Mouse (Mus musculus) layer of hippocampus, adult 2 months (tissue): Measurements from ENCODE around the gene Fundc1. TPM values are rescaled to one million over a fixed set of nuclear protein-coding genes. Genes with fewer than 3 reads are reported as not detected.
A peak's percentile ranks its signal among the peaks of the same experiment; 100 is the strongest.
"Not testable (repeated sequence)": the region's sequence is repeated elsewhere in the genome, so short reads cannot be mapped to it uniquely, and the experiment has no call there.

Experiments
- DNase-seq, 2 experiments: peaks; one replicate each; pipeline ENCODE4 v3.0.0; 2022; ENCODE audit warnings: low spot score in 2 of 2
- H3K27ac ChIP-seq: fragments of 200-600 bp; 2 replicates; pipeline ENCODE4 v1.8.1; 2022
- H3K4me3 ChIP-seq: fragments of 200-600 bp; 2 replicates; pipeline ENCODE4 v1.8.1; 2022; ENCODE audit warnings: mild to moderate bottlenecking
- CTCF ChIP-seq: fragments of 200-600 bp; conservative IDR thresholded peaks from 2 replicates; pipeline ENCODE4 v1.8.1; 2022; ENCODE audit warnings: antibody characterized with exemption, mild to moderate bottlenecking, moderate library complexity
- long read RNA-seq, 2 experiments: library from polyadenylated mRNA; stranded (forward); transcript quantifications; one replicate each; pipeline ENCODE4 v2.0.0; 2021; ENCODE audit warnings: borderline mapping rate in 2 of 2
- total RNA-seq, 2 experiments: library from RNA; stranded (reverse); gene quantifications; 2 replicates each; pipeline ENCODE4 v1.2.3; 2021

The Fundc1 gene
- total RNA-seq, result 10 to 100 TPM; 44.7 to 45.6 TPM
- long read RNA-seq, experiment 1, transcript Fundc1-205 (4 exons, 1,032 nt), result minor isoform, 5 of 46 reads
- long read RNA-seq, experiment 1, transcript Fundc1-201 (5 exons, 1,983 nt), result major isoform, 39 of 46 reads
- long read RNA-seq, experiment 1, partial matches to known transcripts, result 0 of 46 reads
- long read RNA-seq, experiment 1, other reads (novel, unspliced or antisense), result 2 of 46 reads
- long read RNA-seq, experiment 2, transcript Fundc1-205 (4 exons, 1,032 nt), result minor isoform, 6 of 77 reads
- long read RNA-seq, experiment 2, transcript Fundc1-201 (5 exons, 1,983 nt), result major isoform, 68 of 77 reads
- long read RNA-seq, experiment 2, partial matches to known transcripts, result 0 of 77 reads
- long read RNA-seq, experiment 2, other reads (novel, unspliced or antisense), result 2 of 77 reads

DNA sequence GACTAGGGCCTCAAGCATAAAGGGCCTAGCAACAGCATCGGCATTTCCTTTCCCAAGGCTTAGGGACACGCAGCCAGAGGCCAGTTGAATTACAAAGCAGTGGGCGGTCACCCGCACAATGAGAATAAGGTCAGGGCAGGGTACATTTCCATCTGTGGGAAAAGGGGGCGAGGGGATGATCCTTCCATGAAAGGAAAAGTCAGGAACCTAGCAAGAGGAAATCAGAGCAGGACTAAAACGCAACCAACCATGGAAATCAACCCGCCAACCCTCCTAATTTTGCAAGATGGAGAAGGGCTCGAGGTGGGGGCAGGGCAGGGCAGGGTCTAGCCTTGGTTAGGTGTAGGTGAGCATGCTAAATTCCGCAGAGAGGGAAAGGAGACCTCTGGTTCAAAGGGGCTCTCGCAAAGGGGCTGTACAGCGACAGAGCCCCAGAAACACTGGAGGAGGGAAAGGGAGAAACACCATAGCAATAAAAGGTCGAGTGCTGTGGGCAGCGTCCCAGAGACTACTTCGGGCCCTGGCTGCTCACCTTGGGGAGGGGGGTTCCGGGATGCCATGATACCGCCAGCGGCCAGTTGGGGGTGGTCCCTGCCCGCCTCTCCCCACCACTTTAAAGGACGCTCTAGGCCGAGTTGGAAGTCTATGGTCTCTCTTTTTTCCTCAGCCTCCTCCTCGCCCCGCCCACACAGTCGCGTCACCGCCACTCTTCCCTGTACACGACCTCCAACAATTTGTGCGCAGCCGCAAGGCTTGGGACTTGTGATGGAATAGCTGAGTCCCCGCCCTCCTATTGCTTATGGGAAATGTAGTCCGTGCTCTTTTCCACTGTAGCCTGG, at the start of gene Fundc1:
Fundc1 (minus strand) TSS at position 705 of the 839 bp plus-strand sequence.
- H3K4me3 ChIP-seq, result peak within 1 kb of the TSS; percentile 68
- peak; percentile 92 to 96 for DNase-seq
- H3K27ac ChIP-seq, result peak within 1 kb of the TSS; percentile 99
- peak; percentile 48 for TF ChIP-seq CTCF

DNA sequence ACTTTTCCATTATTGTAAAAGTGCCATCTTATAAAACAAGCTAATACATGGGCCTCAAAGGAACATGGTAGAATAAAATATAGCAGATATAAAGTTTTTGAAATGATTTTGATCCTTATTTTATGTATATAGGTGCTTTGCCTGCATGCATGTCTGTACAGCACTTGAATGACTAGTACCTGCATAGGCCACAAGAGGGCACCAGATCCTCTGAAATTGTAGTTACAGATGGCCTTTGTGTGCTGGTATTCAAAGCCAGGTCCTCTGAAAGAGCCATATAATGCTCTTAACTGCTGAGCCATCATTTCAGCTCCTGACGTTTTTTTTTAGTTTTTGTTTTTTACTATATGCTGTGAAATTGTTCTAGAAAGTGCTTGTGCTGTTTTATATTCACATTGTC, 39.1 kb upstream of the Fundc1 start:
- Histone ChIP-seq H3K27ac (no peak overlapping the region), H3K4me3 (no peak overlapping the region)
- DNase-seq, result no peak
- TF ChIP-seq CTCF, result 0 out of 2 replicates have a peak, but pooled peaks have one; percentile 21

DNA sequence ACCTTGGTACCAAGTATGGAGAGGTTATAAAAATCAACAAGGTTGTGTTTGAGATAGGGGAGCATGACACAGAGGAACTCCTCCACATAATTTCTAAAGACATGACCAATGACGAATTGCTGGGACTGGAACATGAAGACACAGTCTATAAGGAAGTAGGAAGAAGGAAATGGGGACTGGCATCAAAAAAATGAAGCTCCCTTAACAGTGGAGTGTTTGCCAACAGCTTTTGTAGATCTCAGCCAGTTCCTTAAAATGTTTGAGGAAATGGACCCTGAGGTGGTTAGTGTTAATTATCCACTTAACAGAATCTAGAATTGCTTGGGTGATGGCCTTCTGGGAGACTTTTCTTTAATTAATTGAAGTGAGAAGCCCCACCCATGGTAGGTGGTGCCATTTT, 36.6 kb upstream of the Fundc1 start:
- Histone ChIP-seq H3K4me3 (no peak overlapping the region), H3K27ac (no peak overlapping the region)
- TF ChIP-seq CTCF, result no peak
- no peak for DNase-seq

DNA sequence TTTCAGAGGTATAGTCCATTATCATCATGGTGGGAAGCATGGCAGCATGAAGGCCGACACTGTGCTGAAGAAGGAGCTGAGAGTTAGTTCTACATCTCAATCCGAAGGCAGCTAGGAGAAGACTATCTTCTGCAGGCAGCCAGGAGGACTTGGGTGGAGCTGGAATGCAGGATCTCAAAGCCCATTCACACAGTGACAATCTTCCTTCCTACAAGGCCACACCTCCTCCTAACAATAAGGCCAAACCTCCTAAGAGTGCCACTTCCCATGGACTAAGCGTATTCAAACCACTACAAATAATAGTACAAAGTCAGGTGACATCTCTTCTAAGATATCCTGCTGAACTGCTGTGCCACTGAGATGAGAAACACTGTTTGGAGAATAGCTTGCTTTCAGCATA, 35.5 kb upstream of the Fundc1 start:
- Histone ChIP-seq H3K4me3 (no peak overlapping the region), H3K27ac (no peak overlapping the region)
- no peak for TF ChIP-seq CTCF
- no peak for DNase-seq

DNA sequence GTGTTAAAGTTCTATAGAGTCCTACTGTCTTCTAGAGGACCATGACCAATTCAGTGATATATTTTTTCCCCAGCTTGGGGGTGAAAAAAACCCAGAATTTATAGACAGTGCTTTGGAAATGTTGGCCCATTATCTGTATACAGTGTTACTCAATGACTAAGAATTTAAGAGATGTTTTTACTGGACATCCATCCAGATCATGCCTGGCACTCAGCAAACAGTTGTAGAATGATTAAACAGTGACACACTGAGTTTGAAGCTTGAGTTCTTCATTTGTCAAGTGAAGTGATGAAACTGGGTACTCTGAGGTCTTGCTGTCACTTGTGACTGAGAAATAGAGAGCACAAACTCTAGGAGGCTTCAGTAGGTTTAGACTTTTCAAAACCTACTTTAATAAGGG, 21.2 kb upstream of the Fundc1 start:
- TF ChIP-seq CTCF, result no peak
- DNase-seq, result no peak
- Histone ChIP-seq H3K4me3 (no peak overlapping the region), H3K27ac (no peak overlapping the region)

DNA sequence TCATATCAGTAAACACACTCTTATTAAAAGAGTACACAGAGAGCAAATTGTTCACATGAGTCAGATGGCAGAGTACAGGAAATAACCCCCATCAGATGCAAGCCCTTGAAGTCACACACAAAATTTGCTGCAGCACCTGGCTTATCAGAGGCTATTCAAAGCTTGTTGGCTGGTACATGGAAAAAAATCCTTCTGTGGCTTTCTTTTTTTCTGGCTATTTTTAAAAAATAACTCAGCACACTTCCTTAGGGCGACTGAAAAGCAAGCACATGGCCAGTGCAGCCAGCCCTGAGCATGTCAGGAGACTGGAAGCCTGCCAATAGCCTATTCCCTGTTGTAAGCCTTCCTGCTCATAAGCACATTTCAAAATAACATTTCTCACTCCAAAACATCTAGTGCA, 18.6 kb upstream of the Fundc1 start:
- TF ChIP-seq CTCF, result no peak
- no peak overlapping the region for H3K4me3 ChIP-seq
- H3K27ac ChIP-seq, result peak overlapping the region; percentile 77
- DNase-seq, result peak; percentile 19 to 20

DNA sequence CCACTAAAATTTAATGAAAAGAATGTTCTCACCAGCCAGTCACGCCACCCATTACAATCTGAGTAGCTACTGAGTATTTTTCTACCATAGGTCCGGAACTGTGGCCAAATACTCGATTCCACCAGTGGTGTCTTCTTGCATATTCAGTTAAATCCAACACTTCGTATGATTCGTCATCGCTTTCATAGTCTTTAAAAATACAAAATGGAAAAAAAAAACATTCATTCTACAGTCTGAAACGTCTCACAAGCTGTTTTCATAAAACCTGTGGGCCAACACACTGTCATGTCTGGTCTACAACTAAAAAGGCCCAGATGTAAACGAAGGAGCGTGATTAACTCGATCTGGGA, 879 bp downstream of the Fundc1 start:
- no peak for TF ChIP-seq CTCF
- H3K4me3 ChIP-seq, result peak overlapping the region; percentile 68
- DNase-seq, result no peak

DNA sequence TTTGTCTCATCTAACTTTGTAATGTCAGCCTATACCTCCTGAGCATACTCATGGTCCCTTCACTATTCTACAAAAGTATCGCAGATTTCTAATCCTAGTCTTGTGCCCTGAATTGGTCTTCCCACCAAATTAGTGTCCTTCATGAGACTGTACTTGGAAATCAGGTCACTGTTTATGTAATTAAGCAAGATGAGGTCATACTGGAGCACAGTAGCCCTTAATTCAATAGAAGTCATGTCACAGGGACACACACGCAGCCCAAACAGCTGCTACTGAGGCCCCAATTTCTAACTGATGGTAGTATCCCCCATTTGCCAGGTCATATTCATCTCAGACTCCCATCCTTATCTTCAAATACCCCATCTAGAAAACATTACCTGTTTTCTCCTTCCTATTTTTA, 3.5 kb downstream of the Fundc1 start:
- TF ChIP-seq CTCF, result no peak
- H3K4me3 ChIP-seq, result no peak overlapping the region
- DNase-seq, result no peak
- H3K27ac ChIP-seq, result no peak overlapping the region

More for the DNA sequence above, 879 bp downstream of the Fundc1 start:
- H3K27ac ChIP-seq, result peak overlapping the region; percentile 99

DNA sequence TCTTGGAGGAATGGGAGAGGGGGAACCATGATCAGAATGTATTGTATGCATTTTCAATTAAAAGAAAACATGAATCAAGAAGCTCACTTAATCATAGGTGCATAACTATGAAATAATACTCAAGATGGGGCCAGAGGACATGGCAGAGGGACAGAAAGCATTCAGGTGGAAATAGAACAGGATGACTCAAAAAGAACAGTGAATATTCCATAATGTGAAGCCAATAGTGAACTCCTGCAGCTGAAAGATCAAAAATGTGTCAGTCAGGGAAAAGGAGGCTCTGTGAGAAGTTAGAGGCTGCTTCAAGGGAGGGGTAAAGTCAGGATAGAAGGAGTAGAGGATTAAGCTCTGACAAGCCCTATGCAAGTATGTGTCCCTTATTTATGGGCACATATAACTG, 6.4 kb downstream of the Fundc1 start:
- Histone ChIP-seq H3K27ac (no peak overlapping the region), H3K4me3 (no peak overlapping the region)
- TF ChIP-seq CTCF, result no peak
- no peak for DNase-seq

DNA sequence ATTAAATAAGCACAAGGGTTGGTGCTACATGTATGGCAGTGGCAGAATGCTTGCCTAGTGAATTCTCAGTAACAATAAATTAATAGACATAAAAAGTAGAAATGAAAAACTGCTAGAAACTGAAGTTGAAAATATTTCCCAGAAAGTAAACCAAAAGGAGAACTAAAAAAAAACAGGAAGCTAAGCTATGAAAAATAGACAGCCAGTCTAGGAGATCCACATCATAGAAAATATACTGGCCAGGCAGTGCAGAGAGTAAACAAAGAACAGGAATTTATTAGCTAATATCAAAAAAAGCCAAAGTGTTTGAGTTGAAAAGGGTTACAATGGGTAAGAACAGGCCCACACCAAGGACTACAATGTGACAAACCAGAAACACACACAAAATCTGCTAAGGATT, 7.4 kb downstream of the Fundc1 start:
- H3K27ac ChIP-seq, result no peak overlapping the region
- TF ChIP-seq CTCF, result no peak
- DNase-seq, result no peak
- H3K4me3 ChIP-seq, result no peak overlapping the region

DNA sequence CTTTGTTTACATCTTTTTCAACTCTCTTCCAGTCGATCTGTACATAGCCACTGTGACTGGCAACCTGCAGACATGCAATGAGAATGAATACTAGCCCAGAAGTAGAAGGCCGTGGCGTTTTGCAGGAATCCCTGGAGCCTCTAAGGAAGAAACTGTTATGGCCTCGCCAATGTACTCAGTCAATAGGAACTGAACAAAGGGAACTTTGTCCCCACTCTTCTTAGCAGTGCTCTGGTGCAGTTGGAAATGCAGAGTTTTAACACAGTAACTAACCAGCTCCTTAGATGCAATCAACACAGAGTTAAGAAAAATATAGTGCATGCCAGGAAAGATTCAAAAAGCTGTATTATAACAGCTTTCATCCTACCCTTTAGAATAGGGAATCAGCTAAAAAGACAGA, 13.4 kb downstream of the Fundc1 start:
- no peak for TF ChIP-seq CTCF
- H3K27ac ChIP-seq, result peak overlapping the region; percentile 72
- no peak for DNase-seq
- no peak overlapping the region for H3K4me3 ChIP-seq

DNA sequence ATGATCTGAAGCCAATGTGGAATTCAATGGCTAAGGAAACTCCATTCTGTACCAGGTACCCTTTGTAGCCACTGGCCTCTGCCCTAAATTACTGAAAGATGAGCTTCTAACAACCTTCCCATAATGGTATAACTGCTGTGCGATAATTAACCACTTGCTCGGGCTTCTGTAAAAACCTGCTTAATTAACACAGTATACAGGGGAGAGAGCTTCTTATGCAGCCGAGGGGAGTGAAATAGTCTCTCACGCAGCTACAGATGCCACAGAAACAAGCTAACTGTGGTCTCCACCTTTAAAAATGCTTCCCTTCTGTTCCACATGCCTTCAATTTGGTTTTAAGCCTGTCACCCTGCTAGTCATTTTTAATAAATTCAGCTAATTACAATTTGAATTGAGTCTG, 17.6 kb downstream of the Fundc1 start:
- no peak for TF ChIP-seq CTCF
- no peak for DNase-seq
- H3K27ac ChIP-seq, result peak overlapping the region; percentile 7; the same call in 1 of the 2 replicates
- H3K4me3 ChIP-seq, result no peak overlapping the region

DNA sequence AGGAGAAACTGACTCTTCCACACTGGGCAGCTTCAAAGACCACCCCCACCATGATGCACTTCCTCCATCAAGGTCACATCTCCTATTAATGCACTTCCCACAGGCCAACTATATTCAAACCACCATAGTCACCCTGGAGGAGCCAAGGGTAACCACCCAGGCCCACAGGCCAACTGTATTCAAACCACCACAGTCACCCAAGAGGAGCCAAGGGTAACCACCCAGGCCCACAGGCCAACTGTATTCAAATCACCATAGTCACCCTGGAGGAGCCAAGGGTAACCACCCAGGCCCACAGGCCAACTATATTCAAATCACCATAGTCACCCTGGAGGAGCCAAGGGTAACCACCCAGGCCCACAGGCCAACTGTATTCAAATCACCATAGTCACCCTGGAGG, 20.5 kb downstream of the Fundc1 start:
- not testable (repeated sequence) for DNase-seq, H3K27ac ChIP-seq, H3K4me3 ChIP-seq
